Mouse (Mus musculus) cerebellum, adult 2 months (tissue): ENCODE measurements at regions not wholly inside any gene's neighbourhood (a gene's known extent, or its start where the extent isn't known, plus 50 kb on each side); places are given as distances from the start of the nearest gene placed in this dataset.

ENCODE experiments used
- CTCF ChIP-seq: fragments of 200-500 bp; IDR thresholded peaks from 2 replicates; pipeline ENCODE4 v1.5.1; 2011; ENCODE audit warnings: low read depth, mild to moderate bottlenecking, control low read depth, low read length, moderate library complexity, borderline replicate concordance; ENCODE audit not compliant: insufficient read depth
- POLR2A ChIP-seq: fragments of 200-500 bp; IDR thresholded peaks from 2 replicates; pipeline ENCODE4 v1.6.1; 2011; ENCODE audit warnings: low read length, control low read depth, borderline replicate concordance; ENCODE audit not compliant: insufficient read depth

DNA sequence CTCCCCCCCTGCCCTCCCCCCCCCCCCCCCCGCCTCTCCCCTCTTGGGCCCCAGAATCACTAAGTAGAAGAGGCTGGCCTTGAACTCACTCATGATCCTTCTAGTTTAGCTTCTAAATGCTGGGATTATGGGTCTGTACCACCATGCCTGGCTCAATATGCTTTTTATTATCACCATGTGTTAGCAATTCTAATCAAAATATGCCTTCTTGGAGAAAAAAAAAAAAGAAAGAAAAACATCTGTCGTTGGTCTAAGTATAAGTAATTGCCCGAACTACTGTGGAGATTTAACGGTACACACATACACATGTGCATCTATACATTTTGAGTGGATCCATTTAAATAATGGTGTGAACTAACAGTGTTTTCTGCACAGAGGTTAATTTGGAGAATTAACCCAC lies 80.4 kb upstream of the Max start:
- TF ChIP-seq CTCF (no peak), POLR2A (no peak)
